Mouse (Mus musculus): Measurements from ENCODE around the gene Bsg.
"Not testable (repeated sequence)": the region's sequence is repeated elsewhere in the genome, so short reads cannot be mapped to it uniquely, and the experiment has no call there.

Bsg gene

DNA sequence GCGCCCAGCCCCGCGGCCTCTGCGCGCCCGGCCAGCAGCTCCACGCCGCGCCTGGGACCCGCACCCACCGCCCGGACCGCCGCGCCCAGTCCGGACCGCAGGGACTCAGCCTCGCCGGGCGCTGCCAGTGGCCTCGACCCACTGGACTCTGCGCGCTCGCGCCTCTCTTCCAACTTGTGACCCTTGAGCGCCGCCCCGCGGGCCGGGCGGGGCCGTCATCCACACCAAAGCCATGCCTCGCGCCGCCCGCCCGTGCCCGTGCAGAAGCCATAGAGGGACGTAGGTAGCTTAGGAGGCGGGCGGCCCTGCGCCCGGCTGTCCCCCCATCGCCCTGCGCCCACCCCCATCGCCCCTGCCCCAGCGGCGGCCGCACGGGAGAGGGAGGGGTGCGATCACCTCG lies 31.1 kb downstream of the Bsg start:
- in situ Hi-C loops (cut with MboI) = no loop called here

DNA sequence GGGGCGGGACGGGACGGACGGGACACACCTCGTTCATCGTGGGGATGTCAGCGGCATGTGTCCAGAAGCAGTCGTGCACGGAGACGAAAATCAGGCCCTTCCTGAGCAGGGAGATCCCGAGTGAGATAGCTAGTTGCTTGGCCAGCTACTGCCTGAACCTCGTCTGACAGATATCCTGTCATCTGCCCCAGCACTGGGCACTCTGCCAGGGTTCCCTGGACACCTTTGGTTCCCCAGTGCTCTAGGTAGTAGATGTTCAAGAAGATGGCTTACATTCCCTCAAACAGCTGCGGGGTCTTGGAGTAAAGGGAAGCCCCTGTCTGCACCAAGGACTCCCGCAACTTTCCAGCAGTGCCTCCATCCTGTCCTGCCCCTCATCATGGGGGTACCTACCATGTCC lies 32.4 kb downstream of the Bsg start:
- in situ Hi-C loops (cut with MboI) = no loop called here

- in situ Hi-C loops (cut with MboI) = no loop called here
Observed at GRCm38 (mm10) chr10:79738259-79738658, 34.0 kb downstream of the Bsg start.

- in situ Hi-C loops (cut with MboI) = no loop called here
Observed at GRCm38 (mm10) chr10:79739234-79739633, 34.9 kb downstream of the Bsg start.

DNA sequence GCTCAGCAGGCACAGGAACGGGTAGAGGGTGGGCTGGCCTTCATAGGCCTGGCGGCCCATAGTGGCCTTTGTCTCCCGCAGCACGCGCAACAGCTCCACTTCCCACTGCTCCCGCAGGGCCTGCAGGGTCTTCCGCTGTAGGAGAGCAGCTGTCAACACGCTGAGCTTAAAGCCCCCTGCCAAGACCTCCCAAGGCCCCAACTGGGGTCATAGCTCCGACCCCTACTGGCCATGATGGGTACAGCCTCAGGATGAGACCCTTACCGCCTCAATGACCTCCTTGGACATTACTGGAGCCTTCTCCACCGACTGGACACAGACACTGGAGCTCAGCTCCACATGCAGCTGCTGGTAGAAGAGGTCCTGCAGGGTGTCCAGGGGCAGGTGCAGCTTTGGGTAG lies 36.6 kb downstream of the Bsg start:
- in situ Hi-C loops (cut with MboI) = no loop called here

DNA sequence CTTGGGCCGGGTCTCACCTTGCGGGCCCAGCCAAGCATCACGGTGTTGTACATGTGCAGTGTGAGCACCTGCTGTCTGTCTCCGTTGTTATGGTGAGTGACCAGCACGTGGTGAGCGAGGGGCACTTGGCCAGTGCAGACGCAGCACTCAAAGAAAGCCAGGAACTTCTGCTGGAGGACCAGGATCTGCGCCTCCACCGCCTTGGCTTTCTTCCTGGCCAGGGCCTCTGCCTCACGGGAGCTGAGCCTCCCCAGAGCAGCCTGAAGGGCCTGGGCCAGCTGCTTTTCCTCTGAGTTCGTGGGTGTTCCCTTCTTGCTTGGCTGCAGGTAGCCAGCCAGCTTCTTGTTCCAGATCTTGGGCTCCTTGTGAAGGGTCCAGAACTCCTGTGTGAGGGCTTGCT lies 38.9 kb downstream of the Bsg start:
- in situ Hi-C loops (cut with MboI) = no loop called here

DNA sequence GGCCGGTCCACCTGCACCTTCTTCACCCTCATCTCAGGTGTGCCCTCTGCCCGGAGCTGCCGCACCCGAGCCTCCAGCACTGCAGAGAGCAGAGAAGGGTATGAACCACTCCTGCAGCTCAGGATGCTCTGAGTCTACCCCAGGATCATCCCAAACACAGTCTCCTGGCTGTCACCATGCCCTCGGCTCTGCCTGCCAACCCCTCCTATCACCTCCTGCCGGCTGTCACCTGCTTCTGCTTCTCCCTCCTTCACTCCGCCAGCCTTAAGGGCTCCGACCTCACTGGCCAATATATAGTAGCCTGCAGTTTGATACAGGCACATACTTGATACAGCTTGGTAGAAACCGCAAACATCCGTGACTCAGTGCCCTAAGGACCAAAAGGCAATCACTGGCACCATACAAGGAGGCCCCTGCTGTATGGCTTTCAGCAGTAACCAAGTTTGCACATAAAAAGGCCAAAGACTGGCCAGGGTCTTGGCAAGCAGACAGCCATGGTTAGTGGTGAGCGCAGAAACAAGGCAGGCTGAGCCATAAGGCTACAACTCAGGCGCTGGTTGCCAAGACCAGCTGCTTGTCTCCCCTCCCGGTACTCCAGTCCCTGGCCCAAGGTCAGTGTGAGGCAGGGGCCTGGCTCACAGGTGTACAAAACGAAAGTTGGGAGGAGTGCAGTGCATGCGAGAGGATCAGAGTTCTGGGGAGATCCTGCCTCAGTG lies 39.5 kb downstream of the Bsg start:
- in situ Hi-C loops (cut with MboI) = no loop called here

GRCm38 (mm10) chr10:79745411-79745810 lies 41.1 kb downstream of the Bsg start:
- in situ Hi-C loops (cut with MboI) = no loop called here

GRCm38 (mm10) chr10:79745898-79746773 lies 41.8 kb downstream of the Bsg start, which contains the start of gene Polrmt:
TSS of gene Polrmt (minus strand) at chr10:79746581.
- in situ Hi-C loops (cut with MboI) = no loop called here

- in situ Hi-C loops (cut with MboI) = no loop called here
Observed at GRCm38 (mm10) chr10:79746774-79747151, 42.5 kb downstream of the Bsg start.

- in situ Hi-C loops (cut with MboI) = no loop called here
Observed at GRCm38 (mm10) chr10:79748496-79748895, 44.2 kb downstream of the Bsg start.

- in situ Hi-C loops (cut with MboI) = no loop called here
Observed at GRCm38 (mm10) chr10:79754856-79755516, 50.7 kb downstream of the Bsg start, which contains the start of gene Fgf22. TSS of gene Fgf22 (plus strand) at chr10:79755076.

- in situ Hi-C loops (cut with MboI) = no loop called here
Observed at GRCm38 (mm10) chr10:79755854-79756253, 51.6 kb downstream of the Bsg start.

- in situ Hi-C loops (cut with MboI) = no loop called here
Observed at GRCm38 (mm10) chr10:79756660-79757059, 52.4 kb downstream of the Bsg start.

DNA sequence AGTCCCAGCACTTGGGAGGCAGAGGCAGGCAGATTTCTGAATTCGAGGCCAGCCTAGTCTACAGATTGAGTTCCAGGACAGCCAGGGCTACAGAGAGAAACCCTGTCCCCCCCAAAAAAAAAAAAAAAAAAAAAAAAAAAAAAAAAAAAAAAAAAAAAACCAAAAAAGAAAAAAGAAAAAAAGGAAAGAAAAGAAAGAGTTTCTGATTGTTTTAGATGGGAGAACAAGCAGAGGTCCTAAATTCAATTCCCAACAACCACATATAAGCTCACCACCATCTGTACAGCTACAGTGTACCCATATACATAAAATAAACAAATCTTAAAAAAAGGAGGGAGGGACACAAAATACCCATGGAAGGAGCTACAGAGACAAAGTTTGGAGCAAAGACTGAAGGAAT lies 55.4 kb downstream of the Bsg start:
- in situ Hi-C loops (cut with MboI) = not testable (repeated sequence)

DNA sequence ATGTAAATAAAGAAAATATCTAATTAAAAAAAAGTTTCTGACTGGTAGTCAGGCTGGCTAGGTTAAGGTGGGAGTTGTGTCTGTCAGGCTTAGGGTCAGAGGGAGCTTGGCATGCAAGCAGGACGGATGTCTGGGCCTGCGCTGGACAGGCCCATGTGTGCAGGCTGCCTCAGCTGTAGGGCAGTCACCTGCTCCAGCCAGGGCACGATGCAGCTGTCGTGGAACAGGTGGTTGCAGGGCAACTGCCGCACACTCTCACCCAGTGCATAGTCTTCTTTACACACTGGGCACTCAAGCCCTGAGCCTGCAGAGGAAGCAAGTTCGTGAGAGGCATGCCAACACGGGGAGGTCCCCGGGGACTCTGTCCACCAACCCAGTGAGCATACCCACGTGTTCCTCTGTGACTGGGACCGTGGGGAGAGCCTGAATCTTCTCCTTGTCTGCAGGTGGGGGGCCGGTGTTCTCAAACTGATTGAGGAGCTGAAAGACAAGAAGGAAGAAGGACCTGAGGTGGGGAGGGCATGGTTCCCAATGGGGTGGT lies 56.4 kb downstream of the Bsg start:
- in situ Hi-C loops (cut with MboI) = no loop called here

Measured in mature B cell (primary cell).